Mouse (Mus musculus) limb, embryonic 11.5 days (tissue): ENCODE data around the gene Stard3. TPM values are rescaled to one million over a fixed set of nuclear protein-coding genes. Genes with fewer than 3 reads are reported as not detected.

ENCODE experiments used
- ATAC-seq: fragments of 200-750 bp; cut with Nextera tagmentation; 2 replicates; pipeline ENCODE4 v1.8.0; 2017; ENCODE audit warnings: low read depth; ENCODE audit not compliant: insufficient number of reproducible peaks, low FRiP score, low TSS enrichment
- DNase-seq: peaks from one replicate; pipeline ENCODE4 v3.0.0-alpha.2; 2015; ENCODE audit warnings: low spot score
- H3K27ac ChIP-seq: fragments of 300-500 bp; sonication (generic); replicated peaks from 2 replicates; pipeline ENCODE4 v1.5.1; 2014; ENCODE audit warnings: low read depth, mild to moderate bottlenecking, low read length
- H3K27me3 ChIP-seq: fragments of 300-500 bp; sonication (generic); 2 replicates; pipeline ENCODE4 v1.6.1; 2014; ENCODE audit warnings: mild to moderate bottlenecking, low read length, mixed read lengths; ENCODE audit not compliant: control insufficient read depth, insufficient read depth
- H3K36me3 ChIP-seq: fragments of 300-500 bp; sonication (generic); 2 replicates; pipeline ENCODE4 v1.6.1; 2014; ENCODE audit warnings: mild to moderate bottlenecking, low read length, moderate library complexity, mixed read lengths; ENCODE audit not compliant: control insufficient read depth, insufficient read depth
- H3K4me1 ChIP-seq: fragments of 300-500 bp; sonication (generic); 2 replicates; pipeline ENCODE4 v1.6.1; 2014; ENCODE audit warnings: low read length, mixed read lengths; ENCODE audit not compliant: control insufficient read depth, insufficient read depth
- H3K4me2 ChIP-seq: fragments of 300-500 bp; sonication (generic); 2 replicates; pipeline ENCODE4 v1.6.1; 2014; ENCODE audit warnings: low read depth, mild to moderate bottlenecking, moderate library complexity; ENCODE audit not compliant: severe bottlenecking
- H3K4me3 ChIP-seq: fragments of 300-500 bp; sonication (generic); 2 replicates; pipeline ENCODE4 v1.5.1; 2014; ENCODE audit warnings: low read depth, low read length
- H3K9ac ChIP-seq: fragments of 300-500 bp; sonication (generic); 2 replicates; pipeline ENCODE4 v1.6.1; 2014; ENCODE audit warnings: mild to moderate bottlenecking, low read length
- H3K9me3 ChIP-seq: fragments of 300-500 bp; sonication (generic); 2 replicates; pipeline ENCODE4 v1.6.1; 2016; ENCODE audit warnings: low read length; ENCODE audit not compliant: control insufficient read depth
- WGBS: fragments of 180-500 bp; shearing (Covaris S2); extraction: QIAGEN DNeasy Blood & Tissue Kit; methylation state at CpG from one replicate; pipeline ENCODE4 v1.1.7; 2014; 5-methylcytosine and 5-hydroxymethylcytosine counted together
- polyA plus RNA-seq: library from polyadenylated mRNA; unstranded; fragments of >200 nt; fragmentation: Nextera tagmentation; extraction: Ambion mirVana; gene quantifications from 2 replicates; pipeline ENCODE4 v1.2.1, GENCODE M21; 2014

The Stard3 gene
- polyA plus RNA-seq, 1 experiment from 2014 or later, result 37.7 TPM

DNA sequence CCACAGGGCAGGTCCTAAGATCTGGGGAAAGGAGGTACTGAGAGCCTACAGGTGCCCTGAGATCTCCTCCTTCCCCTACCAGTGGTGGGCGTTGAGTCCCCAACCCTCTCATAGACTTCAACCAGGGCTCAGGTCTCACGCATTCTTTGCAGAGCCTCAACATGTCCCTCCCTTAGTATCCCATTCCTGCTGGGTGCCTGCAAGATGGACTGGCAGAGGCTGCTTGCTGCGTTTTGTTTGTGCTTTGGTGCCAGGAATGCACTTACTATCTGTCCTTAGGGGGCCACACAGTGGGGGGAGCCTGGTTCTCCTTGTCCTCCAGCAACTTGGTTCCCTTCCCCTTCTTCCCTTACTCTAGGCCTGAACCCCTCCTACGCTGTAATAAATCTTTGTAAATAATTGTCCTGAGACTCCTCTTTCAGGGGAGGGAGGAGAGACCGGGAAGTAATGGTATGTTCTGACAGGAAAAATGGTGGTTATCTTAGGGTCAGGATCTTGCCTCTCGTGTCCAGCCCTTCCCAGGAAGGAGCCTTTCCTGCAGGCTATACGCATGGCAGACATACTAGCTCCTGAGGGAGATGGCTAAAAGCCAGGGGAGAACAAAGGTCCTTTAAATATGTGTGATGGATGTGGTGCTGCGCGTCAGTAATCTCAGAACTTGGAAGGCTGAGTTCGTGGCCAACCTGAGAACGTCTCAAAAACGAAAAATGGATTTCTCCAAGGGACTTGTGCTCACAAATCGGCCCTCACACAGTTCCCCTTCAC, 590 bp upstream of the Stard3 start:
- no peak for ATAC-seq
- Histone ChIP-seq H3K36me3 (no peaks in the 10 kb centered on the region), H3K9ac (peak overlapping the region; percentile 74), H3K4me1 (peaks cover 22% of the 10 kb centered on the region), H3K9me3 (no peaks in the 10 kb centered on the region), H3K27me3 (peaks cover 15% of the 10 kb centered on the region), H3K27ac (peak overlapping the region; percentile 45), H3K4me3 (peak overlapping the region; percentile 70), H3K4me2 (peak overlapping the region; percentile 69)
- WGBS, result 8% methylated on average over 13 of the region's 13 CpGs
- no peak for DNase-seq

DNA sequence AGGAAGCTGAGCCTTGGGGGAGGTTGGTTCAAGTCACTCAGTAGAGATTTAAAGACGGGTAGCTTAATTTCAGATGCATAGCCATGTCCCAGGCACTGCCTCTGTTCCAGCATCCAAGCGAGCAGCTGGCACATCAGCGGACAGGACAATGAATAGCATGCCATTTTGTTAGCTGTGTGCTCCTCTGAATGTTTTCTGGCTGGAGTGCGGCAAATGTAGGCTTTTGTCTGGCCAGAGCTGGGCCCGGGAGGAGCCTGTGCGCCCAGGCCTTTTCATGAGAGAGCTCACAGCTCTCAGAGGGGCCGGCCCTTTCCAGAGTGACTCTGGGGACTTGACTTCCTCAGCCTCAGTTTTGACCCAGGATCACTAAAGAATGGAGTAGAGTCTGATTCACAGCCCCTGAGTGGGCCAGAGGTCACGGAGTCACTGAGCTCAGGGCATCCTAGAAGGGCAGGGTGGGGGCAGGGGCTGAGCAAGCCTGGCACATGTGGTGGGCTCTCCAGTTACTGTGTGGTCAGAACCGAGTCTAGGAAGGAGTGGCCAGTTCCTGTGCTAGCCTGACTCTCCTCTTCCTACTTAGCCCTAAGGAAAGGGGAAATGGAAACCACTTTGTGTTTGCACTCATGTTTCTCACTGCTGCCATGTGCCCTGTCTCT, 2.8 kb downstream of the Stard3 start:
- no peaks in the 10 kb centered on the region for H3K36me3 ChIP-seq
- no peak for DNase-seq
- H3K4me2 ChIP-seq, result no peak overlapping the region
- H3K4me3 ChIP-seq, result no peak overlapping the region
- no peak for ATAC-seq
- H3K27me3 ChIP-seq, result no peaks in the 10 kb centered on the region
- WGBS, result 77% methylated on average over 9 of the region's 9 CpGs
- H3K9me3 ChIP-seq, result no peaks in the 10 kb centered on the region
- peaks cover 17% of the 10 kb centered on the region for H3K4me1 ChIP-seq
- no peak overlapping the region for H3K27ac ChIP-seq
- no peak overlapping the region for H3K9ac ChIP-seq

DNA sequence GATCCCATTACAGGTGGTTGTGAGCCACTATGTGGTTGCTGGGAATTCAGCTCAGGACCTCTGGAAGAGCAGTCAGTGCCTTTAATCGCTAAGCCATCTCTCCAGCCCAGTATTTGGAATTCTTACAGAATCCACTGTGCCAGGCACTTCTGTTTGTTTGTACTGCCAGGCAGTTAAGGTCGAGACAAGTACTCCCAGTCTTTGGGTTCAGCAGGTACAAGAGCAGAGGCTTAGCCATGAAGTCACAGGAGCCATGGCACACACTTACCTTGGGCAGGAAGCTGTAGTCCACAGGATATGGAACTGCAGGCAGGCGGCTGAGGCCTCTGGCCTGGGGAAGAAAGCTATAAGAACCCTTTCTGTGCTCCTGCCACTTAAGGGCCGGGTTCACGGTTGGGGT, 5.6 kb downstream of the Stard3 start:
- Histone ChIP-seq H3K27ac (no peak overlapping the region), H3K4me2 (no peak overlapping the region), H3K4me1 (peaks cover 11% of the 10 kb centered on the region), H3K4me3 (no peak overlapping the region), H3K36me3 (peaks cover 2% of the 10 kb centered on the region; the same call in 1 of the 2 replicates), H3K9me3 (no peaks in the 10 kb centered on the region), H3K9ac (no peak overlapping the region), H3K27me3 (no peaks in the 10 kb centered on the region)
- 78% methylated on average over 5 of the region's 5 CpGs for WGBS
- ATAC-seq (no peak), DNase-seq (no peak)

DNA sequence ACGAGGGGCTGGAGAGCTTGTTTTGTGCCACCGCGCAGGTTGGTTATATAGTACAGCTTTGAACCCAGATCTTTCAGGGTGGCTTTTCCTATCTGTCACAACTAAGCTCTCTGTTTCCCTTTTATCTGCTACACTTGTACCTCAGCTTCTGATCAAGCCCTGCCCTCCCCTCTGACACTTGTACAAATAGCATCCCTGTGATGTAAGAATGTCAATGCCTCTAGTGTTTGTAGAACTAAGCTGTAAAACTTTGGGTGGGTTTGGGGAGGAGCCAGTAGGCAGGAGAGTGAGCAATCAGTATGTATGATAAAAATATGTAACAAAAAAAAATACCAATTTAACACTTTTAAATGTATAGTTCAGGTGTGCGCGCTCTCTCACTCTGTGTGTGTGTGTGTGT, 6.2 kb downstream of the Stard3 start:
- peaks cover 9% of the 10 kb centered on the region for H3K4me1 ChIP-seq

DNA sequence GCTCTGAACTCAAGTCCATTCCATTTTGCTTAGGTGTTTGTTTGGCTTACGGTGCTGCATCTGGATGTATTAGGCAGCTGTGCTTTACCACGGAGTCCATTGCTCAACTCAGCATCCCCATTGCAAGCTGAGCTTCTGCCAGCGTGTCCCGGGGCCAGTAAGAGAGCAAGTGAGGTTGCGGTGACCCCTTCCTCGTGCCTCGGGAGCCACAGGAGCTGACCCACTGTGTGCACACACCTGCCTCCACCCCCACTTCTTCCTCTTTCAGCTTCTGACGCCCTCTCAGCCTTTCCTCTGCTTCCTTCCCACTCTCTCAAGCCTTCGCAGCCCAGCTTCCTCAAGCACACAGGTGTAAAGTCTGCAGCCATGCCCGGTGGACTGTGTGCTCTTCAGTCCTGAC, 8.1 kb downstream of the Stard3 start:
- Histone ChIP-seq H3K4me2 (no peak overlapping the region), H3K4me3 (no peak overlapping the region), H3K9me3 (no peaks in the 10 kb centered on the region), H3K9ac (no peak overlapping the region), H3K36me3 (peaks cover 2% of the 10 kb centered on the region; the same call in 1 of the 2 replicates), H3K27me3 (no peaks in the 10 kb centered on the region), H3K4me1 (no peaks in the 10 kb centered on the region), H3K27ac (no peak overlapping the region)
- no peak for DNase-seq
- no peak for ATAC-seq
- WGBS, result 77% methylated on average over 10 of the region's 10 CpGs

More for the DNA sequence above, 6.2 kb downstream of the Stard3 start:
- Histone ChIP-seq H3K4me2 (no peak overlapping the region), H3K4me3 (no peak overlapping the region), H3K36me3 (peaks cover 2% of the 10 kb centered on the region; the same call in 1 of the 2 replicates), H3K9ac (no peak overlapping the region), H3K9me3 (no peaks in the 10 kb centered on the region), H3K27me3 (no peaks in the 10 kb centered on the region), H3K27ac (no peak overlapping the region)
- DNase-seq (no peak), ATAC-seq (no peak)
- WGBS, result 95% methylated on average over 5 of the region's 5 CpGs

DNA sequence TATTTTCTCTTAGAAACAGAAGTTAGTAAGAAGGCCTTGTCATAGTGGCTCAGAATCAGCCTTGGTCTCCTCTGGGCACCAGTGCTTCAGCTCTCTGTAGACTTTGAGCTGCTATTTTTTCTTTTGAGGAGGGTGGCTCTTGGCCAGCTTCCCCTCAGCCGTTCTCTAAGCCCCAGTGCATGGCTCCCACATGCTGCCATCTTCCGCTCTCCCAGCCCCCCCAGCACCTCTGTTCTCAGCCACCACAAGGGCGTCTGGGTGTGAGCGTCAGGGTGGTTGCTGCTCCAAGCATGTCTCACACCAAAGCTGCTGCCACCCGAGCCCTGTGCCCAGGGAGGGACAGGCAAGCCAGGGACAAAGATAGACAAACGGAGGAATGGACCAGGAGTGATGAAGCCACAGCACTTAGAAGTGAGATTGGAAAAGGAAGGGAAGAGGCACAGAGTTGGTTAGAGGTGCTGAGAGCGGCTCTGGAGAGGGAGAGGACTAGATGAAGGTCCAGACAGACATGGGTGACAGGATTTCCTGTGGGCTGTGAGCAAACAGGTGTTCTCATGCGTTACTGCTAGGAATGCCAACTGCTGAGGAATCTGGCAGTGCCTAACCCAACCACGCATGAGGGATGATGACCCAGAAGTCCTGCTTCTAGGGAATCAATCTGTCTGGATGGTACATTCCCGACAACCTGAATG, 9.1 kb downstream of the Stard3 start:
- Histone ChIP-seq H3K36me3 (peaks cover 2% of the 10 kb centered on the region; the same call in 1 of the 2 replicates), H3K27me3 (no peaks in the 10 kb centered on the region), H3K4me2 (no peak overlapping the region), H3K9ac (no peak overlapping the region), H3K27ac (no peak overlapping the region), H3K4me1 (no peaks in the 10 kb centered on the region), H3K4me3 (no peak overlapping the region), H3K9me3 (no peaks in the 10 kb centered on the region)
- ATAC-seq (no peak), DNase-seq (no peak)
- WGBS, result 83% methylated on average over 10 of the region's 10 CpGs

DNA sequence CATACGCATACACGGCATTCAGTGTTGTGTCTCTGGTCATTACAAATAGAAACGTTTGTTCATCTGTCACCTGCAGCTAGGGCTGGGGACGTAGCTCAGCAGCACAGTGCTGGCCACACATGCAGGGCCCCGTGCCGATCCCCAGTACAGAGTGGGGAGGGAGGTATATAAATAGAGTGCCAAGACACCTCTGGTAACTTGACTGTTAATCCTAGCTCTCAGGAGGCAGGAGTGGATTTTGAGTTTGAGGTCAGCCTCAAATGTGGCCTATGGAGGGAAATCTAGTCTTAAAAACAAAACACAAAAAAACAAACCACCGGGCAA, 9.7 kb downstream of the Stard3 start:
- no peak overlapping the region for H3K4me2 ChIP-seq
- no peak overlapping the region for H3K4me3 ChIP-seq
- WGBS, result 83% methylated on average over 7 of the region's 7 CpGs
- ATAC-seq (no peak), DNase-seq (no peak)
- H3K9me3 ChIP-seq, result no peaks in the 10 kb centered on the region
- no peak overlapping the region for H3K27ac ChIP-seq
- H3K36me3 ChIP-seq, result peaks cover 2% of the 10 kb centered on the region; the same call in 1 of the 2 replicates
- H3K9ac ChIP-seq, result no peak overlapping the region
- H3K27me3 ChIP-seq, result no peaks in the 10 kb centered on the region
- no peaks in the 10 kb centered on the region for H3K4me1 ChIP-seq

DNA sequence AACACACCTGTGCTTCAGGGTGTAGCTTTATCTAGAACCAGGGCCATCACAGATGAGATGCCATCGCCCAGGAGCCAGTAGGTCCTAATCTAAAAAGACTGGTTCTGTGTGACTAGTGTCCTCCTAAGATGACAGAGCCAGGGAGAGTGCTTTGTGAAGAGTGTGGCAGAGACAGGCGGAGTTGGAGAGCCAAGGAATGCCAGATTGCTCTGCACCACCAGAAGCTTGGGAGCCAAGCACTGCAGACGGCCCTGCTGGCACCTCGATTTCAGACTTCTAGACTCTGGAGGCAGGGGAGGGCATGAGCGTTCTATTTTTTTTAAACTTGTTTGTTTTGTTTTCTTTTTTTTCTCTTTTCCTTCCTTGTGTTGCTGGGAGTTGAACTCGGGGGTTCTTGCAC, 11.2 kb downstream of the Stard3 start:
- H3K27ac ChIP-seq, result no peak overlapping the region
- no peak overlapping the region for H3K4me2 ChIP-seq
- H3K4me3 ChIP-seq, result no peak overlapping the region
- DNase-seq (no peak), ATAC-seq (no peak)
- H3K27me3 ChIP-seq, result no peaks in the 10 kb centered on the region
- no peak overlapping the region for H3K9ac ChIP-seq
- WGBS, result 79% methylated on average over 6 of the region's 6 CpGs
- no peaks in the 10 kb centered on the region for H3K9me3 ChIP-seq
- peaks cover 2% of the 10 kb centered on the region; the same call in 1 of the 2 replicates for H3K36me3 ChIP-seq
- no peaks in the 10 kb centered on the region for H3K4me1 ChIP-seq
